Comparison of ENCODE assay signal across 11 mouse cellular contexts in genomic region chr3:101660635-101661034, GRCm38 (mm10). TPM values are rescaled to one million over a fixed set of nuclear protein-coding genes. Genes with fewer than 3 reads are reported as not detected.
DNase-seq lines count a peak whose midpoint lies in the region; ATAC-seq and TF ChIP-seq lines count a peak whose summit lies in the region.
"Had no signal": no experiment of that assay in that cellular context is flagged by ENCODE, and none has a peak within 500 bp of the region (broad histone marks: within the 10 kb centered on the region; RNA-seq: fewer than 3 reads in every experiment).

No protein-coding gene starts in this region.

- H3K4me1 ChIP-seq in forebrain, embryonic 11.5 days (replicated peaks; ENCODE audit: control insufficient read depth, insufficient read depth, low read length): peaks cover 10% of the 10 kb centered on the region; the same call in 1 of the 2 replicates
- H3K4me1 ChIP-seq in hindbrain, embryonic 14.5 days (replicated peaks; ENCODE audit: control insufficient read depth, insufficient read depth, low read length): peaks cover 23% of the 10 kb centered on the region
- peaks cover 19% of the 10 kb centered on the region for H3K4me1 ChIP-seq in midbrain, embryonic 14.5 days (ENCODE audit: control insufficient read depth, insufficient read depth, low read length)
- no peaks in the 10 kb centered on the region for H3K4me1 ChIP-seq in thymus, adult 2 months (replicated peaks; ENCODE audit: control insufficient read depth, insufficient read depth, low read length)

- no peak overlapping the region for H3K9ac ChIP-seq in forebrain, embryonic 11.5 days (ENCODE audit: low read length)
- H3K9ac ChIP-seq in hindbrain, embryonic 14.5 days: peak overlapping the region; percentile 29; the same call in 1 of the 2 replicates
- no peak overlapping the region for H3K9ac ChIP-seq in midbrain, embryonic 14.5 days (replicated peaks; ENCODE audit: low read length)
- H3K9ac ChIP-seq: lung, embryonic 15.5 days had no signal

- no peak overlapping the region for H3K4me3 ChIP-seq in forebrain, embryonic 11.5 days (ENCODE audit: low read depth, low read length)
- H3K4me3 ChIP-seq in hindbrain, embryonic 14.5 days (replicated peaks; ENCODE audit: low read length): no peak overlapping the region
- H3K4me3 ChIP-seq in midbrain, embryonic 14.5 days (replicated peaks; ENCODE audit: low read depth, low read length): no peak overlapping the region
- no peak overlapping the region for H3K4me3 ChIP-seq in thymus, adult 2 months (ENCODE audit: control insufficient read depth, insufficient read depth, low read length)
- H3K4me3 ChIP-seq: lung, embryonic 15.5 days had no signal

- no peaks in the 10 kb centered on the region for H3K36me3 ChIP-seq in forebrain, embryonic 11.5 days (ENCODE audit: control insufficient read depth, insufficient read depth, low read length)
- H3K36me3 ChIP-seq in hindbrain, embryonic 14.5 days (replicated peaks; ENCODE audit: control insufficient read depth, insufficient read depth): no peaks in the 10 kb centered on the region
- H3K36me3 ChIP-seq in midbrain, embryonic 14.5 days (ENCODE audit: control insufficient read depth, insufficient read depth, low read length): no peaks in the 10 kb centered on the region
- no peaks in the 10 kb centered on the region for H3K36me3 ChIP-seq in thymus, adult 2 months (ENCODE audit: control insufficient read depth, insufficient read depth, low read length)
- H3K36me3 ChIP-seq: lung, embryonic 15.5 days had no signal

- no peak for TF ChIP-seq CTCF in thymus, adult 2 months (IDR thresholded peaks at IDR 0.05; ENCODE audit: borderline replicate concordance, control insufficient read depth, extremely low read depth, insufficient read depth, low read length, poor library complexity)

- ATAC-seq in forebrain, embryonic 11.5 days (replicated peaks; ENCODE audit: low FRiP score): no peak; the same call in 1 of the 2 replicates
- ATAC-seq in hindbrain, embryonic 14.5 days (ENCODE audit: low FRiP score): no peak
- ATAC-seq in midbrain, embryonic 14.5 days (ENCODE audit: low FRiP score, low TSS enrichment): no peak

- H3K4me2 ChIP-seq in forebrain, embryonic 11.5 days (ENCODE audit: low read depth, low read length, severe bottlenecking): no peak overlapping the region; the same call in 1 of the 2 replicates
- H3K4me2 ChIP-seq in hindbrain, embryonic 14.5 days (replicated peaks): no peak overlapping the region
- peak overlapping the region; percentile 22; the same call in 1 of the 2 replicates for H3K4me2 ChIP-seq in midbrain, embryonic 14.5 days (ENCODE audit: low read length)
- H3K4me2 ChIP-seq: lung, embryonic 15.5 days had no signal

- no peaks in the 10 kb centered on the region for H3K9me3 ChIP-seq in forebrain, embryonic 11.5 days (ENCODE audit: control insufficient read depth, low read length)
- no peaks in the 10 kb centered on the region for H3K9me3 ChIP-seq in hindbrain, embryonic 14.5 days (ENCODE audit: control insufficient read depth, low read length)
- H3K9me3 ChIP-seq in midbrain, embryonic 14.5 days (ENCODE audit: control insufficient read depth, low read length): no peaks in the 10 kb centered on the region
- H3K9me3 ChIP-seq: lung, embryonic 15.5 days had no signal

- 33% methylated on average over 6 of the region's 6 CpGs for WGBS in forebrain, embryonic 11.5 days
- WGBS in hindbrain, embryonic 14.5 days: 25% methylated on average over 6 of the region's 6 CpGs
- WGBS in midbrain, embryonic 14.5 days: 42% methylated on average over 6 of the region's 6 CpGs
- 95% methylated on average over 6 of the region's 6 CpGs for WGBS in thymus, adult 2 months

- peak; percentile 33 for DNase-seq in Muller cell, postnatal 12 days (ENCODE audit: inconsistent ontology term)
- DNase-seq in forebrain, embryonic 11.5 days (ENCODE audit: low spot score): no peak
- no peak for DNase-seq in hindbrain, embryonic 14.5 days (ENCODE audit: low spot score)
- DNase-seq in midbrain, embryonic 14.5 days: peak; percentile 29
- no peak for DNase-seq in ovary, postnatal 14 days (ENCODE audit: low spot score)
- DNase-seq in left cerebral cortex, adult 11 months (ENCODE audit: low spot score): no peak
- no peak for DNase-seq in right cerebral cortex, postnatal 10 days (ENCODE audit: low spot score in 2 of 2)
- no peak for DNase-seq in thymus, adult 2 months
- DNase-seq: liver; spleen, adult 18-20 months had no signal

- H3K27me3 ChIP-seq in forebrain, embryonic 11.5 days (ENCODE audit: control insufficient read depth, insufficient read depth, low read length): no peaks in the 10 kb centered on the region
- H3K27me3 ChIP-seq in hindbrain, embryonic 14.5 days (ENCODE audit: control insufficient read depth, insufficient read depth, low read length): no peaks in the 10 kb centered on the region
- H3K27me3 ChIP-seq in midbrain, embryonic 14.5 days (ENCODE audit: control insufficient read depth, insufficient read depth, low read length): no peaks in the 10 kb centered on the region
- H3K27me3 ChIP-seq in thymus, adult 2 months (ENCODE audit: control insufficient read depth, insufficient read depth, low read length): no peaks in the 10 kb centered on the region
- H3K27me3 ChIP-seq: lung, embryonic 15.5 days had no signal

- 0 out of 2 replicates have a peak overlapping the region, but pooled peaks have one; percentile 6 for H3K27ac ChIP-seq in forebrain, embryonic 11.5 days (ENCODE audit: low read depth, low read length)
- peak overlapping the region; percentile 86 for H3K27ac ChIP-seq in hindbrain, embryonic 14.5 days
- peak overlapping the region; percentile 83 for H3K27ac ChIP-seq in midbrain, embryonic 14.5 days (replicated peaks; ENCODE audit: low read depth, low read length)
- H3K27ac ChIP-seq in thymus, adult 2 months (ENCODE audit: control insufficient read depth, insufficient read depth, low read length): no peak overlapping the region
- H3K27ac ChIP-seq: lung, embryonic 15.5 days had no signal

- TF ChIP-seq POLR2A in thymus, adult 2 months (IDR thresholded peaks at IDR 0.05; ENCODE audit: control insufficient read depth, extremely low read depth, insufficient read depth, low read length, poor library complexity): no peak

RNA-seq across cellular contexts. Expression of gene Atp1a1, which starts 56.2 kb away (rescaled TPM):
- 121 and 122 TPM in 2 replicates for polyA plus RNA-seq in forebrain, embryonic 11.5 days (2014; fragmentation: Nextera tagmentation; extraction: Ambion mirVana)
- polyA plus RNA-seq in hindbrain, embryonic 14.5 days (2014; fragmentation: Nextera tagmentation; extraction: Ambion mirVana): 105 and 112 TPM in 2 replicates
- polyA plus RNA-seq in midbrain, embryonic 14.5 days (2014; fragmentation: Nextera tagmentation; extraction: Ambion mirVana): 80.9 and 84.7 TPM in 2 replicates
- 273 and 288 TPM in 2 replicates for polyA plus RNA-seq in thymus, adult 2 months (2012; rRNA removed)

Comparison
In these comparisons a context has a peak if more than half of its experiments do, and no peak if none do; other contexts are left out.
1. DNase-seq: peak in Muller cell, postnatal 12 days (single experiment) and midbrain, embryonic 14.5 days (single experiment); none in forebrain, embryonic 11.5 days (single experiment), hindbrain, embryonic 14.5 days (single experiment), ovary, postnatal 14 days (single experiment), left cerebral cortex, adult 11 months (single experiment), right cerebral cortex, postnatal 10 days (0 of 2) and thymus, adult 2 months (single experiment).